Mouse (Mus musculus): ENCODE measurements around the gene Adprhl1.

GRCm38 (mm10) chr8:13174305-13174704 is 79.7 kb downstream of the Adprhl1 start:
- TF ChIP-seq CTCF (IDR thresholded peaks at IDR 0.05; ENCODE audit: control insufficient read depth, insufficient read depth, low read length), result no peak
- TF ChIP-seq POLR2A (IDR thresholded peaks at IDR 0.05; ENCODE audit: borderline replicate concordance, control insufficient read depth, low read depth, low read length), result no peak
